Mouse (Mus musculus) liver, embryonic 14.5 days (tissue): Measurements from ENCODE around the gene Ccdc125. TPM values are rescaled to one million over a fixed set of nuclear protein-coding genes. Genes with fewer than 3 reads are reported as not detected.

Experiments used
- ATAC-seq: fragments of 200-750 bp; cut with Nextera tagmentation; 2 replicates; pipeline ENCODE4 v1.8.0; 2017; ENCODE audit warnings: moderate number of reproducible peaks, mild to moderate bottlenecking, moderate library complexity; ENCODE audit not compliant: insufficient read depth
- DNase-seq, 3 experiments: peaks; one replicate each; pipeline ENCODE4 v3.0.0-alpha.2; 2012 to 2013; ENCODE audit warnings: low read depth in 3 of 3, low spot score in 3 of 3
- H3K27ac ChIP-seq: fragments of 300-500 bp; sonication (generic); 2 replicates; pipeline ENCODE4 v1.5.1; 2014; ENCODE audit warnings: moderate library complexity, mild to moderate bottlenecking, control low read depth, inconsistent platforms
- H3K27me3 ChIP-seq: fragments of 300-500 bp; sonication (generic); 2 replicates; pipeline ENCODE4 v1.6.1; 2014; ENCODE audit warnings: mild to moderate bottlenecking, low read length, moderate library complexity; ENCODE audit not compliant: control insufficient read depth, insufficient read depth
- H3K36me3 ChIP-seq: fragments of 300-500 bp; sonication (generic); replicated peaks from 2 replicates; pipeline ENCODE4 v1.6.1; 2014; ENCODE audit warnings: low read depth; ENCODE audit not compliant: control insufficient read depth, insufficient read depth
- H3K4me1 ChIP-seq, 2 experiments: fragments of 200-500 bp in 1 of 2; fragments of 300-500 bp in 1 of 2; sonication (generic) in 1 of 2; replicated peaks; 2 replicates each; pipeline ENCODE4 v1.6.1; 2012 to 2014; ENCODE audit warnings: antibody characterized with exemption in 1 of 2, inconsistent platforms in 1 of 2, low read length in 1 of 2; ENCODE audit not compliant: control insufficient read depth in 2 of 2, insufficient read depth in 2 of 2
- H3K4me2 ChIP-seq: fragments of 300-500 bp; sonication (generic); 2 replicates; pipeline ENCODE4 v1.6.1; 2014; ENCODE audit warnings: low read depth, mild to moderate bottlenecking, control low read depth, moderate library complexity
- H3K4me3 ChIP-seq, 2 experiments: fragments of 200-500 bp in 1 of 2; fragments of 300-500 bp in 1 of 2; sonication (generic) in 1 of 2; 2 replicates each; pipeline ENCODE4 v1.5.1; 2012 to 2014; ENCODE audit warnings: low read depth in 2 of 2, low read length in 2 of 2, mild to moderate bottlenecking in 2 of 2, control low read depth in 1 of 2, inconsistent platforms in 1 of 2, moderate library complexity in 1 of 2; ENCODE audit not compliant: insufficient read depth in 1 of 2
- H3K9ac ChIP-seq: fragments of 300-500 bp; sonication (generic); replicated peaks from 2 replicates; pipeline ENCODE4 v1.6.1; 2014; ENCODE audit warnings: mild to moderate bottlenecking, control low read depth, moderate library complexity
- H3K9me3 ChIP-seq: fragments of 300-500 bp; sonication (generic); 2 replicates; pipeline ENCODE4 v1.6.1; 2016; ENCODE audit warnings: low read length, mixed read lengths; ENCODE audit not compliant: control insufficient read depth
- CTCF ChIP-seq: IDR thresholded peaks from 2 replicates; pipeline ENCODE4 v1.5.1; 2016; ENCODE audit warnings: antibody characterized with exemption, low read depth, control low read depth
- EP300 ChIP-seq: IDR thresholded peaks from 2 replicates; pipeline ENCODE4 v1.6.1; 2016; ENCODE audit warnings: antibody characterized with exemption, low read depth
- WGBS: fragments of 180-500 bp; shearing (Covaris S2); extraction: QIAGEN DNeasy Blood & Tissue Kit; methylation state at CpG from one replicate; pipeline ENCODE4 v1.1.7; 2014; ENCODE audit not compliant: insufficient replicate concordance; 5-methylcytosine and 5-hydroxymethylcytosine counted together
- polyA plus RNA-seq, 2 experiments: library from polyadenylated mRNA; depleted of rRNA in 1 of 2; stranded (reverse) in 1 of 2; unstranded in 1 of 2; fragments of >200 nt; fragmentation: Nextera tagmentation in 1 of 2; extraction: Ambion mirVana in 1 of 2; gene quantifications; 2 replicates each; pipeline versions ENCODE4 v1.2.1 to v1.2.3; 2012 to 2014

The Ccdc125 gene
- polyA plus RNA-seq, 2 experiments: 3.7 to 4.2 TPM

GRCm38 (mm10) chr13:100650550-100651438 lies 18.7 kb upstream of the Ccdc125 start, which contains the start of the genes Ak6 and Rad17:
TSS of gene Ak6 (plus strand) at chr13:100650979.
TSS of gene Rad17 (minus strand) at chr13:100651051.
- Histone ChIP-seq H3K4me1 (peaks cover 0 to 5% of the 10 kb centered on the region in 2 experiments; a peak in 2 of 4 replicates), H3K4me2 (peak within 1 kb of the TSS; percentile 98), H3K4me3 (peak within 1 kb of the TSS; percentile 97 to 99), H3K27ac (peak within 1 kb of the TSS; percentile 83), H3K9ac (peak within 1 kb of the TSS; percentile 93), H3K27me3 (no peaks in the 10 kb centered on the region), H3K36me3 (peaks cover 18% of the 10 kb centered on the region), H3K9me3 (no peaks in the 10 kb centered on the region)
- TF ChIP-seq EP300: peak; percentile 74
- TF ChIP-seq CTCF: peak; percentile 42
- peak; percentile 81 to 87 (median 85) for DNase-seq
- peak; percentile 99 for ATAC-seq
- WGBS: under 1% methylated on average over 73 of the region's 73 CpGs

DNA sequence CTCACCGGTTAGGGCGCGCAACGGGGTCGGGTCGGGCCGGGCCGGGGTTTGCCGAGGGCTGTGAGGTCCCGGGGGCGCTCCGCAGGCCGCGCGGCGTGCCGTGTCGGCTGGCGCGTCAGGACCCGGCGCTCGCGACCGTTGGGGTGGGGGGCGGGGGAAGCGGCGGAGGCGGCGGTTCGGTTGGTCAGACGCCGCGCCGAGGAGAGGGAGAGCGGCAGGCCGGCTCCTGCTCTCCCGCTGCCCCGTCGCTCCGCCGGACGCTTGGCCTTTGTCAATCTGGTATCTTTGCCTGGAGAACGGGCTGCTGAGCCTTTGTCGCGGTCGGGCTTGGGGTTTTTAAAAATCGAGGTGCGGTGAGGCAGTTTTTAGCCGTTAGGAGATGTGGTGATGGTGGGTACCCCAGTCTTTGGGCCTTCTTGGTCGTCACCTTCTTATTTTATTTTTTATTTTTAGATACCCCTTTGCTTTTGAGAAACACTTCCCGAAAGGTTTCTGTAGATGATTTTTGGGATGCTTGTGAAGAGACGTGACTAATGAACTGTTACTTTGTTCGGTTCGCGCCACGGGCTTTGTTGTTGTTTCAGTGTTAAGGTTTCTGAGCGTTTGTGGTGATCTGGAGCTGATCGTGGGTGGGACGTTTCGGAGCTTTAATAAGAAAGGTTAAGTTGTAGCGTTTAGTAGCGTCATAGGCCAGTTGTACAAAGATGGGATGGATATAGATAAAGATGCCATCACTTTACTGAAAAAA lies 17.9 kb upstream of the Ccdc125 start, which contains the start of gene Taf9:
Gene Taf9, plus strand, starts transcription at position 141 of the 748 bp plus-strand sequence.
- DNase-seq: peak in 1 of 3 experiments; percentile 14
- peak within 1 kb of the TSS; percentile 93 for H3K9ac ChIP-seq
- H3K9me3 ChIP-seq: no peaks in the 10 kb centered on the region
- H3K27me3 ChIP-seq: no peaks in the 10 kb centered on the region
- peak within 1 kb of the TSS; percentile 98 for H3K4me2 ChIP-seq
- TF ChIP-seq CTCF (no peak), EP300 (no peak; the same call in 1 of the 2 replicates)
- peak; percentile 70 for ATAC-seq
- under 1% methylated on average over 57 of the region's 63 CpGs for WGBS
- peaks cover 0 to 5% of the 10 kb centered on the region in 2 experiments; a peak in 2 of 4 replicates for H3K4me1 ChIP-seq
- peak within 1 kb of the TSS; percentile 97 to 99 for H3K4me3 ChIP-seq
- H3K36me3 ChIP-seq: peaks cover 16% of the 10 kb centered on the region
- peak within 1 kb of the TSS; percentile 83 for H3K27ac ChIP-seq

- H3K36me3 ChIP-seq: peaks cover 11% of the 10 kb centered on the region
- TF ChIP-seq CTCF: no peak
- TF ChIP-seq EP300: no peak
- H3K27ac ChIP-seq: no peak overlapping the region
- no peak for DNase-seq
- H3K9ac ChIP-seq: no peak overlapping the region
- H3K4me2 ChIP-seq: no peak overlapping the region
- no peak for ATAC-seq
- no peaks in the 10 kb centered on the region for H3K9me3 ChIP-seq
- H3K27me3 ChIP-seq: no peaks in the 10 kb centered on the region
- WGBS: 80% methylated on average over 5 of the region's 5 CpGs
- no peaks in the 10 kb centered on the region for H3K4me1 ChIP-seq
- H3K4me3 ChIP-seq: no peak overlapping the region
Measured at GRCm38 (mm10) chr13:100658091-100658490, 11.4 kb upstream of the Ccdc125 start.

GRCm38 (mm10) chr13:100659864-100660456 lies 9.6 kb upstream of the Ccdc125 start:
- WGBS: 27% methylated on average over 4 of the region's 4 CpGs
- Histone ChIP-seq H3K9me3 (no peaks in the 10 kb centered on the region), H3K4me1 (no peaks in the 10 kb centered on the region), H3K9ac (no peak overlapping the region), H3K27ac (no peak overlapping the region), H3K4me2 (no peak overlapping the region), H3K36me3 (peaks cover 4% of the 10 kb centered on the region), H3K27me3 (no peaks in the 10 kb centered on the region), H3K4me3 (no peak overlapping the region)
- DNase-seq (peak in 2 of 3 experiments; percentile 49 to 61), ATAC-seq (0 out of 2 replicates have a peak, but pooled peaks have one; percentile 28)
- TF ChIP-seq EP300 (no peak), CTCF (peak; percentile 92)
